In genomic region chr5:29785953-29786352, GRCm38 (mm10) we compare ENCODE assay signal across 14 mouse cellular contexts. TPM values are rescaled to one million over a fixed set of nuclear protein-coding genes. Genes with fewer than 3 reads are reported as not detected.
A peak's percentile ranks its signal among the peaks of the same experiment; 100 is the strongest.
DNase-seq lines count a peak whose midpoint lies in the region; ATAC-seq and TF ChIP-seq lines count a peak whose summit lies in the region.
"Not testable (repeated sequence)": the region's sequence is repeated elsewhere in the genome, so short reads cannot be mapped to it uniquely, and the experiment has no call there.
"Had no signal": no experiment of that assay in that cellular context is flagged by ENCODE, and none has a peak within 500 bp of the region (broad histone marks: within the 10 kb centered on the region; RNA-seq: fewer than 3 reads in every experiment).

No protein-coding gene starts in this region.

- H3K4me2 ChIP-seq in liver, postnatal 0 days (ENCODE audit: low read depth, low read length), result not testable (repeated sequence)

- not testable (repeated sequence) for H3K36me3 ChIP-seq in liver, postnatal 0 days (replicated peaks; ENCODE audit: insufficient read depth, low read length)

- TF ChIP-seq EP300 in liver, postnatal 0 days (IDR thresholded peaks at IDR 0.05; ENCODE audit: low read depth), result not testable (repeated sequence)

- H3K9me3 ChIP-seq in liver, postnatal 0 days (ENCODE audit: low read length), result not testable (repeated sequence)

- not testable (repeated sequence) for H3K4me3 ChIP-seq in liver, postnatal 0 days (ENCODE audit: low read depth, low read length)

- not testable (repeated sequence) for H3K4me1 ChIP-seq in liver, postnatal 0 days (ENCODE audit: insufficient read depth)

- WGBS in liver, postnatal 0 days (ENCODE audit: insufficient replicate concordance), result 84% methylated on average over 1 of the region's 11 CpGs

- DNase-seq in liver, postnatal 0 days, result not testable (repeated sequence)

- H3K27me3 ChIP-seq in liver, postnatal 0 days (ENCODE audit: insufficient read depth, low read length), result not testable (repeated sequence)

- not testable (repeated sequence) for H3K27ac ChIP-seq in liver, postnatal 0 days (ENCODE audit: low read depth)

- not testable (repeated sequence) for TF ChIP-seq CTCF in liver, postnatal 0 days (IDR thresholded peaks at IDR 0.05; ENCODE audit: low read depth)

- ATAC-seq in common myeloid progenitor, adult 5-6 weeks (replicated peaks; ENCODE audit: low read depth, poor library complexity, severe bottlenecking), result peak; percentile 88
- peak; percentile 87 for ATAC-seq in granulocyte monocyte progenitor cell, adult 5-6 weeks (replicated peaks; ENCODE audit: poor library complexity, severe bottlenecking)
- peak; percentile 72 to 87 for ATAC-seq in hematopoietic stem cell, adult 5-6 weeks (replicated peaks in 1 of 2; ENCODE audit: insufficient read depth in 1 of 2, low FRiP score in 2 of 2, low TSS enrichment in 1 of 2, low read depth in 1 of 2, poor library complexity in 2 of 2, severe bottlenecking in 2 of 2)
- peak; percentile 23; the same call in 1 of the 2 replicates for ATAC-seq in liver, postnatal 0 days
- peak; percentile 74 for ATAC-seq in megakaryocyte, adult 5-6 weeks (ENCODE audit: poor library complexity, severe bottlenecking)
- peak; percentile 79 for ATAC-seq in megakaryocyte progenitor cell, adult 5-6 weeks (replicated peaks; ENCODE audit: poor library complexity)

- H3K9ac ChIP-seq in liver, postnatal 0 days (replicated peaks), result not testable (repeated sequence)

RNA-seq across cellular contexts. Expression of gene Gm5129, which starts 50.2 kb away (rescaled TPM):
- 5.1 and 18.9 TPM in 2 replicates for total RNA-seq in common myeloid progenitor, adult 5-6 weeks (2017)
- total RNA-seq in granulocyte monocyte progenitor cell, adult 5-6 weeks (2014; fragmentation: Nextera tagmentation), result not detected in 2 replicates
- not detected in 2 replicates for total RNA-seq in granulocyte monocyte progenitor cell, adult 5-6 weeks (2017)
- 9.4 TPM in 1 of 2 replicates, not detected in the other for total RNA-seq in hematopoietic stem cell, adult 5-6 weeks (2017)
- not detected in 2 replicates for polyA plus RNA-seq in liver, postnatal 0 days (2015; fragmentation: Nextera tagmentation; extraction: Ambion mirVana)
- 6.0 and 6.2 TPM in 2 replicates for total RNA-seq in megakaryocyte, adult 5-6 weeks (2015)
- 4.4 TPM in 1 of 2 replicates, not detected in the other for total RNA-seq in megakaryocyte, adult 5-6 weeks (2017)
- total RNA-seq in megakaryocyte progenitor cell, adult 5-6 weeks (2015), result 1.7 TPM in 1 of 2 replicates, not detected in the other
- not detected in 2 replicates for total RNA-seq in megakaryocyte progenitor cell, adult 5-6 weeks (2017)
- total RNA-seq: adrenal gland, postnatal 10 days; adrenal gland, postnatal 14 days; adrenal gland, postnatal 25 days; ES-E14; MEL had no signal
- polyA plus RNA-seq: activated CD4-positive, CD25-positive, alpha-beta regulatory T cell, adult 4 months; adrenal gland, adult 2 months; Patski had no signal

RNA-seq across cellular contexts. Expression of gene Dnajb6, which starts 50.5 kb away (rescaled TPM):
- 148 and 155 TPM in 2 replicates for total RNA-seq in common myeloid progenitor, adult 5-6 weeks (2017)
- 129 and 145 TPM in 2 replicates for total RNA-seq in granulocyte monocyte progenitor cell, adult 5-6 weeks (2014; fragmentation: Nextera tagmentation)
- 142 and 197 TPM in 2 replicates for total RNA-seq in granulocyte monocyte progenitor cell, adult 5-6 weeks (2017)
- 170 and 198 TPM in 2 replicates for total RNA-seq in hematopoietic stem cell, adult 5-6 weeks (2017)
- 83.0 and 87.4 TPM in 2 replicates for polyA plus RNA-seq in liver, postnatal 0 days (2015; fragmentation: Nextera tagmentation; extraction: Ambion mirVana)
- total RNA-seq in megakaryocyte, adult 5-6 weeks (2015), result 141 and 161 TPM in 2 replicates
- 157 and 169 TPM in 2 replicates for total RNA-seq in megakaryocyte, adult 5-6 weeks (2017)
- 139 and 173 TPM in 2 replicates for total RNA-seq in megakaryocyte progenitor cell, adult 5-6 weeks (2015)
- 142 and 144 TPM in 2 replicates for total RNA-seq in megakaryocyte progenitor cell, adult 5-6 weeks (2017)

Comparison
In these comparisons a context has a peak if more than half of its experiments do, and no peak if none do; other contexts are left out.
1. ATAC-seq: peak in every context shown above with its lines; median percentile 88 in common myeloid progenitor, adult 5-6 weeks; 87 in granulocyte monocyte progenitor cell, adult 5-6 weeks; 80 in hematopoietic stem cell, adult 5-6 weeks; 79 in megakaryocyte progenitor cell, adult 5-6 weeks; 74 in megakaryocyte, adult 5-6 weeks; 23 in liver, postnatal 0 days.